Mouse (Mus musculus) monocyte, adult 2 months (primary cell): Measurements from ENCODE around the gene Hddc2.
"Not testable (repeated sequence)": the region's sequence is repeated elsewhere in the genome, so short reads cannot be mapped to it uniquely, and the experiment has no call there.

Experiments
- DNase-seq, 2 experiments: peaks; one replicate each; pipeline ENCODE4 v3.0.0; 2022; ENCODE audit warnings: low spot score in 2 of 2, low read depth in 1 of 2

Gene Hddc2

GRCm38 (mm10) chr10:31352845-31353427 is 39.8 kb downstream of the Hddc2 start:
- DNase-seq = no peak

GRCm38 (mm10) chr10:31354141-31354540 is 41.0 kb downstream of the Hddc2 start:
- no peak for DNase-seq

DNA sequence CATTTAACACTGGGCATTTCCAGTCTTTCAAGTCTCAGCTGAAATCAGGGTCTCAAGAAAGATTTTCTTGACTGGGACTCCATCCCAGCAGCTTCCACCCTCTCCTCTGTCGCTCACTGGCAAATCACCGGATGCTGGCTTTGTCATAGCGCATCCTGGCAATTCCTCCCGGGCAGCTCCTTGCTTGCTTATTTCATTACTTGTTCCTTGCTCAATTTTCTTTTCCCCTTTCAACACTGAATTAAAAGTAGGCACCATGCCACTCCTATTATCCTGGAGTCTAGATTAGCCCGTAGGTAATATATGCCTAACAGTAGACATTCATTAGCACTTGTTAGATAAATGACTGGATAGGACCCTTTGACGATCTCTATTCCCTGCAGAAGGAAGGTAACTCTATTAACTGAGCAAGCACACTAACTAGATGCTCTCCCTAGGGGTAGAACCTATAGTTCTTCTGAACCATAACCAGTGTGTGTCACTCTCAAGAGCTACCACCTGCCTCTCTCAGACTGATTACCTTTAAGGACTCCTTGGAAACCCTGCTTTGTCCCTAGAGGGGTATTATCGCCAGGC is 41.8 kb downstream of the Hddc2 start:
- no peak for DNase-seq

- no peak for DNase-seq
Observed at GRCm38 (mm10) chr10:31359749-31360148, 46.6 kb downstream of the Hddc2 start.

- not testable (repeated sequence) for DNase-seq
Observed at GRCm38 (mm10) chr10:31370200-31370599, 57.0 kb downstream of the Hddc2 start.
